In genomic region chr10:18036849-18037248, GRCm38 (mm10) we compare ENCODE assay signal across 11 mouse cellular contexts.
"Had no signal": no experiment of that assay in that cellular context is flagged by ENCODE, and none has a peak within 500 bp of the region (broad histone marks: within the 10 kb centered on the region; RNA-seq: fewer than 3 reads in every experiment).

No protein-coding gene starts in this region.

- H3K4me1 ChIP-seq: intestine, embryonic 15.5 days; limb, embryonic 10.5 days; midbrain, embryonic 13.5 days had no signal

- H3K36me3 ChIP-seq: intestine, embryonic 15.5 days; limb, embryonic 10.5 days; liver, embryonic 15.5 days; midbrain, embryonic 13.5 days had no signal

- H3K27me3 ChIP-seq: intestine, embryonic 15.5 days; liver, embryonic 15.5 days; midbrain, embryonic 13.5 days had no signal

- ATAC-seq: intestine, embryonic 15.5 days; midbrain, embryonic 13.5 days had no signal

- H3K27ac ChIP-seq: intestine, embryonic 15.5 days; left cerebral cortex, adult 2 months; limb, embryonic 10.5 days; liver, embryonic 15.5 days; midbrain, embryonic 13.5 days had no signal

- H3K9me3 ChIP-seq: intestine, embryonic 15.5 days; limb, embryonic 10.5 days; liver, embryonic 15.5 days; midbrain, embryonic 13.5 days had no signal

- H3K4me3 ChIP-seq: intestine, embryonic 15.5 days; left cerebral cortex, adult 2 months; limb, embryonic 10.5 days; liver, embryonic 15.5 days; midbrain, embryonic 13.5 days had no signal

- H3K9ac ChIP-seq: intestine, embryonic 15.5 days; liver, embryonic 15.5 days; midbrain, embryonic 13.5 days had no signal

- DNase-seq: kidney, postnatal 10 days; retina, postnatal 1 day; right cerebral cortex, postnatal 4 days; spleen, adult 18-20 months; thymus, postnatal 36 days had no signal

- H3K4me2 ChIP-seq: intestine, embryonic 15.5 days; liver, embryonic 11.5 days; liver, embryonic 15.5 days; midbrain, embryonic 13.5 days had no signal
